Mouse (Mus musculus) C2C12 (cell line): ENCODE measurements around the gene Tmem30c. TPM values are rescaled to one million over a fixed set of nuclear protein-coding genes. Genes with fewer than 3 reads are reported as not detected.

ENCODE experiments used
- H3K27me3 ChIP-seq: one replicate; pipeline ENCODE4 v1.6.1; 2011; ENCODE audit not compliant: control insufficient read depth, insufficient read depth, insufficient read length
- H3K36me3 ChIP-seq: one replicate; pipeline ENCODE4 v1.6.1; 2011; ENCODE audit not compliant: control insufficient read depth, insufficient read depth
- H3K4me3 ChIP-seq: one replicate; pipeline ENCODE4 v1.5.1; 2011; ENCODE audit warnings: mild to moderate bottlenecking, control low read depth; ENCODE audit not compliant: poor library complexity, insufficient read depth, severe bottlenecking
- H3K79me2 ChIP-seq: one replicate; pipeline ENCODE4 v1.6.1; 2011; ENCODE audit not compliant: control insufficient read depth, insufficient read depth
- H3K79me3 ChIP-seq: one replicate; pipeline ENCODE4 v1.6.1; 2011; ENCODE audit warnings: low read depth, control low read depth
- H3ac ChIP-seq: one replicate; pipeline ENCODE3; 2011; ENCODE audit warnings: low read depth; ENCODE audit not compliant: control insufficient read depth, insufficient read length
- CEBPB ChIP-seq: IDR thresholded peaks from one replicate; pipeline ENCODE4 v1.6.1; 2011; ENCODE audit warnings: low read depth, mild to moderate bottlenecking, control low read depth, moderate library complexity
- CTCF ChIP-seq: IDR thresholded peaks from one replicate; pipeline ENCODE4 v1.5.1; 2011; ENCODE audit not compliant: control insufficient read depth, insufficient read depth, insufficient read length
- FOSL1 ChIP-seq: IDR thresholded peaks from one replicate; pipeline ENCODE4 v1.8.0; 2011; ENCODE audit warnings: mild to moderate bottlenecking, low read length; ENCODE audit not compliant: poor library complexity, insufficient read depth, severe bottlenecking
- MAX ChIP-seq: IDR thresholded peaks from one replicate; pipeline ENCODE4 v1.6.1; 2011; ENCODE audit warnings: mild to moderate bottlenecking, control low read depth
- MYOD1 ChIP-seq: IDR thresholded peaks from one replicate; pipeline ENCODE4 v1.6.1; 2011; ENCODE audit warnings: low read depth; ENCODE audit not compliant: control insufficient read depth, insufficient read length
- MYOG ChIP-seq: IDR thresholded peaks from one replicate; pipeline ENCODE4 v1.6.1; 2011; ENCODE audit not compliant: control insufficient read depth, insufficient read length; ENCODE audit errors: extremely low read depth
- USF1 ChIP-seq: IDR thresholded peaks from one replicate; pipeline ENCODE4 v1.6.1; 2011; ENCODE audit warnings: low read depth, mild to moderate bottlenecking, control low read depth, moderate library complexity
- polyA plus RNA-seq: library from polyadenylated mRNA; unstranded; fragments of >200 nt; fragmentation: generic; extraction: Trizol; gene quantifications from one replicate; pipeline ENCODE4 v1.2.1, GENCODE M21; 2012; ENCODE audit warnings: missing spikeins

Tmem30c gene
- polyA plus RNA-seq, 1 experiment, result not detected

DNA sequence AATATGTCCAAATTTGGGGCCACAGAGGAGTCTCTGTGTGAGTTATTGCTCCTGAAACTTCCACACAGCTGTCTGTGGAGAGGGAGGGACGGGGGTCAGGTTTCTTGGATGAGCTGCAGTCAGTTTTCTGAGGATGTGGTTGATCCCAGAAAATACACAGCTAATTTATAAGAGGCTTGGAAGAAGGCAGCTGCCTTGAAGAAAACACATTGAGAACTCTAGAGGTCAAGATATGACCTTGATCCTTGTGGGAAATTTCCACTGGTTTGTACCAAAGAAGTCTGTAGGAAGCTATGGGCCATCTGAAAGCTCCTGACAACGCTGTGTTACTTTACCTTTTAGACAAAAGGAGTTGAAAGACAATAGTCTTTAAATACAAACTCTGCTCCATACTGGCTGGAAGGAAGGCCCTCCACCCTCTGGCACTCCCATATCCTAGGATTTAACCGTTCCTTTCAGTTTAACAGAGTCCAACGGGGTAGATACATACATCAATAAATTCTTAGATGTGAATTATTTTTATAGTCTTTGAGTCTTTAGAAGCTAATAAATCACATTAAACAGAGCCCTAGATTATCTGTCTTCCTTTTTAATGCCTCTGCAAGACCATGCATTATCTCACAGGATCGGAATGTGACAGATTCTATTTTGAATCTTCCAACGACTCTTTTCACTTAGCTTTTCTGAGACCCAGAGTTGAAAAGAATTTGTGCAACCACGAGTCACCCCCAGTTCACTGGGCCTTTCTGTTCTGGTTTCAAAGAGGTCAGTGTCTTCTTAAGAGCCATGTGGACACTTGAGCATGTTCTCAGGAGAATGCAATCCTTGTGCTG lies 40.9 kb downstream of the Tmem30c start:
- Histone ChIP-seq H3K79me2 (no peaks in the 10 kb centered on the region), H3K27me3 (no peaks in the 10 kb centered on the region), H3K79me3 (no peaks in the 10 kb centered on the region), H3K4me3 (no peak overlapping the region), H3K36me3 (no peaks in the 10 kb centered on the region), H3ac (no peak overlapping the region)
- TF ChIP-seq MYOD1 (peak; percentile 74), MAX (no peak), CTCF (no peak), USF1 (no peak)

DNA sequence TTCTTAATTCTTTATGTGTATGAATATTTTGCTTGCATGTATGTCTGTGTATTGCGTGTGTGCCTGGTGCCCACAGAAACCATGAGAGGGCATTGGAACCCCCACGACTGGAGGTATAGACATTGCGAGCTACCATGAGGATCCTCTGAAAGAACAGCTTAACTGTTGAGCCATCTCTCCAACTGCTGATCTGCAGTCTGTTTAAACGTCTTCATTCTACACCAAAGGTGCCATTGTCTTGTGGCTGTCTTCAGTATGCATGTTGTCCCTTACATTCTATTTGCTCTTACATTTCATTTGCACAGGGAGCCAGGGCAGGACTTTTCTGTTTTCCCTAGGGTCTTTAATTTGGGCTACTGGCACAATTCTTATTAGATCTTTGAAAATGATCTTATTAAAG lies 41.7 kb downstream of the Tmem30c start:
- no peak overlapping the region for H3ac ChIP-seq
- TF ChIP-seq MAX (no peak), FOSL1 (no peak), CTCF (no peak), MYOG (no peak), USF1 (no peak), CEBPB (no peak), MYOD1 (no peak)
- H3K4me3 ChIP-seq, result no peak overlapping the region
- no peaks in the 10 kb centered on the region for H3K27me3 ChIP-seq
- no peaks in the 10 kb centered on the region for H3K79me3 ChIP-seq
- no peaks in the 10 kb centered on the region for H3K79me2 ChIP-seq
- no peaks in the 10 kb centered on the region for H3K36me3 ChIP-seq

DNA sequence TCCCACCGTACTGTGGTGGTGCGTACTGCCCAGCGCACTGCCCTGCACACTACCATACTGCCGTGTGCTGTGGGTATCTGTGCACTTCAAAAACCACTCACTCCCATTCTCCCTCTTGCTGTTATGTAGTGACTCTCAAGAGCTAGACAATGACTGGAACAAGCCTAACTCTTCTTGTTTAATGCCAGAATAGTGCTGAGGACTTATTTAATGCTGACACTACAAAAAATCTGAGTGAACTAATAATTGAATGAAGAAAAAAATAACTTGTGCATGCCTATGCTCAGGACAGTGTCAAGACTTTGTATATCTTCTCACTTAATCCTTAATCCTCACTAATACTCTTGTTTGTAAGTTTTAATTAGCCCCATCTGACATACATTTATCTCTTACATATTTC lies 45.2 kb downstream of the Tmem30c start:
- H3K4me3 ChIP-seq, result no peak overlapping the region
- no peaks in the 10 kb centered on the region for H3K27me3 ChIP-seq
- TF ChIP-seq CTCF (no peak), FOSL1 (no peak), MAX (no peak), CEBPB (no peak), MYOD1 (no peak), MYOG (no peak), USF1 (no peak)
- no peaks in the 10 kb centered on the region for H3K79me3 ChIP-seq
- no peak overlapping the region for H3ac ChIP-seq
- H3K79me2 ChIP-seq, result no peaks in the 10 kb centered on the region
- no peaks in the 10 kb centered on the region for H3K36me3 ChIP-seq

DNA sequence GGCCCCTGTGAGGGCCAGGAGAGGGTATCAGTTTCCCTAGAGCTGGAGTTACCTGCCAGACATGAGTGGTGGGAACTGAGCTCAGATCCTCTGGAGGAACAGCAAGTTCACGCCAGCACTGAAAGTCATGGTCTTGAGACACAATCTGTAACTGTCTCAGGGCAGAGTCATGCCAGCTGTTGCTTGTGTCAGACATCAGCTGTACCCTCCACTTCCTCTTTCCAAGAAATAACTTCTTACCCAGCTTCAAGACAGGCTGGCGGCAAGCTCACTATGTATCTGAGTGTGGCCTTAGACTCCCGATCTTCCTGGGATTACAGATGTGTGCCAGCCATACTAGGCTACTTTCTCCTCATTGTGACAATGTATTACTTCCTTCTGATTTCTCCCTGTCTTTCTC lies 46.1 kb downstream of the Tmem30c start:
- no peaks in the 10 kb centered on the region for H3K27me3 ChIP-seq
- H3K36me3 ChIP-seq, result no peaks in the 10 kb centered on the region
- TF ChIP-seq FOSL1 (no peak), CEBPB (no peak), MYOD1 (peak; percentile 30)
- no peaks in the 10 kb centered on the region for H3K79me3 ChIP-seq
- H3K79me2 ChIP-seq, result no peaks in the 10 kb centered on the region
- no peak overlapping the region for H3ac ChIP-seq
- H3K4me3 ChIP-seq, result no peak overlapping the region

DNA sequence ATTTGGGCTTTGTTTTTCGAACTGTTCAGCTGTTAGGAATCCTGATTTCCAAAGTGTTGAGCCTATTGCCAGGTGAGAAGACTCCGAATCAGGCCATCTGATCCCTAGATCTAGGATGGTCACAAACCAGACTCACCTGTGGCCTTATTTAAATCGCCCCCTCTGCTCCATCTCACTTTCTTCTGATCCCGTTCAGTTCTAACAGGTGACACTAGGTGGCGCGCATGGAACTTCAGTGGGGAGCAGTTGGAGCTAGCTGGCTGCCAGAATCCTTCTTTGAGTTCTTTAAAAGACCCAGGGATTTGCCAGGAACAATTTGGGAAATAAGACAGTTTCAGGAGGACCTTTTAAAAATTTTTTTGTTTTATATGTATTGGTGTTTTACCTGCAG lies 48.8 kb downstream of the Tmem30c start:
- TF ChIP-seq USF1 (no peak), CTCF (peak; percentile 61), FOSL1 (no peak)
- Histone ChIP-seq H3K79me2 (no peaks in the 10 kb centered on the region), H3K79me3 (no peaks in the 10 kb centered on the region), H3ac (no peak overlapping the region), H3K27me3 (no peaks in the 10 kb centered on the region), H3K36me3 (no peaks in the 10 kb centered on the region), H3K4me3 (no peak overlapping the region)

DNA sequence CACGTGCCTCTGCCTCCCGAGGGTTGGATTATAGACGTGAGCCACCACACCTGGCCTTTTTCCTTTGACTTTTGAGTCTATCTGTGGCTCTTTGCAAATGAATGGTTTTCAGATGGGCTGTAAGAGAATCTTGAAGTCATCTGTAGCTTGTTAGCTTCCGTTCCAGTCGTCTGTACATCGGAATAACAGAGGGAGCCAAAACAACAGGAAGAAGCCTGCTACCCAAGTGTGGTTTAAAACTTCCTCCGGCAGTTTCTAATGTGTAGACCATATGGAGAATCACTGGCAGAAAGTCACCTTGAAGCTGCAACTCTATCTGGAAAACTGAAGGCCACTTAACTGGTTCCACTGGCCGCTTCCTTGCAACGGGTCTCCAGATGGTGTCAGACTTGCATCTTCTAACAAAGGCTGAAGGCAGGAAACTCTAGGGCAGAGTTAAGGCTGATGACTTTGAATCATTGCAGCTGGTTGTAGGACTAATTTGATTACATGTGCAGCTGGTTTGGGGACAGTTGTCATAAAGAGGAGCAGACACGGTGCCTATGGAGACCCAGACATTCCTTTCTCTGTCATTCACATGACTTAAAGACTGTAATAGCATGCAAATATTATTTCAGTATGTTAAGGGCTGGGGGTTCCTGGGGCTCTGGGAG lies 49.3 kb downstream of the Tmem30c start:
- Histone ChIP-seq H3ac (no peak overlapping the region), H3K4me3 (no peak overlapping the region), H3K27me3 (no peaks in the 10 kb centered on the region), H3K79me2 (no peaks in the 10 kb centered on the region), H3K79me3 (no peaks in the 10 kb centered on the region), H3K36me3 (no peaks in the 10 kb centered on the region)
- no peak for TF ChIP-seq MYOG
- no peak for TF ChIP-seq FOSL1
- no peak for TF ChIP-seq USF1
- no peak for TF ChIP-seq MAX
- TF ChIP-seq MYOD1, result no peak
- TF ChIP-seq CEBPB, result no peak
- no peak for TF ChIP-seq CTCF
